ENCODE assay signal across 8 mouse cellular contexts in the genomic region with DNA sequence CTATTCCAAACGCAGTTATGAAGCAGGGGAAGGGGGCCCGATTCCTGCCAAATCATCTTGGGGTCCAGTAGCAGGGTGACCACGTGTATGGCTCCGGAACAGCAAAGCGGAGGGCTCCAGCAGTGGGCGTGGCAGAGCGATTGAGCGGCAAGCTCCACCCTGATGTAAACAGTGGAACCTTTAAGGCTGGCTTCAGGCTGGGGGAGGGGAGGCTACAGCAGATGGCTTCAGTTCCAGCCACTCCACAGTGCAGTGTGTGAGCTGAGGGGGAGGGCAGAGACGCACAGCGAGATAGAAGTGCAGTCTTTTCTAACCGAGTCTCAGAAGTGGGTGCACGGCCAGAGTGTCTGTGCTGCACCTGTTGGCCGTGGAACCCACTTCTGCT. TPM values are rescaled to one million over a fixed set of nuclear protein-coding genes. Genes with fewer than 3 reads are reported as not detected.
DNase-seq lines count a peak whose midpoint lies in the region; ATAC-seq lines count a peak whose summit lies in the region.

No protein-coding gene starts in this region.

- no peaks in the 10 kb centered on the region for H3K27me3 ChIP-seq in kidney, embryonic 15.5 days
- H3K27me3 ChIP-seq in embryonic facial prominence, embryonic 15.5 days: no peaks in the 10 kb centered on the region
- H3K27me3 ChIP-seq in hindbrain, embryonic 15.5 days: no peaks in the 10 kb centered on the region
- no peaks in the 10 kb centered on the region for H3K27me3 ChIP-seq in limb, embryonic 15.5 days
- H3K27me3 ChIP-seq in midbrain, embryonic 15.5 days (replicated peaks): no peaks in the 10 kb centered on the region

- WGBS in kidney, embryonic 15.5 days: 20% methylated on average over 13 of the region's 13 CpGs
- 18% methylated on average over 13 of the region's 13 CpGs for WGBS in embryonic facial prominence, embryonic 15.5 days
- WGBS in hindbrain, embryonic 15.5 days: 20% methylated on average over 13 of the region's 13 CpGs
- 26% methylated on average over 13 of the region's 13 CpGs for WGBS in limb, embryonic 15.5 days
- 24% methylated on average over 13 of the region's 13 CpGs for WGBS in midbrain, embryonic 15.5 days

- H3K9ac ChIP-seq in kidney, embryonic 15.5 days: no peak overlapping the region
- H3K9ac ChIP-seq in embryonic facial prominence, embryonic 15.5 days: no peak overlapping the region
- no peak overlapping the region for H3K9ac ChIP-seq in hindbrain, embryonic 15.5 days
- H3K9ac ChIP-seq in limb, embryonic 15.5 days: no peak overlapping the region
- no peak overlapping the region for H3K9ac ChIP-seq in midbrain, embryonic 15.5 days

- no peak overlapping the region for H3K27ac ChIP-seq in kidney, embryonic 15.5 days
- no peak overlapping the region for H3K27ac ChIP-seq in embryonic facial prominence, embryonic 15.5 days (replicated peaks)
- H3K27ac ChIP-seq in hindbrain, embryonic 15.5 days (replicated peaks): no peak overlapping the region
- H3K27ac ChIP-seq in limb, embryonic 15.5 days: no peak overlapping the region
- H3K27ac ChIP-seq in midbrain, embryonic 15.5 days: no peak overlapping the region

- peak overlapping the region; percentile 41 for H3K4me2 ChIP-seq in kidney, embryonic 15.5 days
- H3K4me2 ChIP-seq in embryonic facial prominence, embryonic 15.5 days (replicated peaks): peak overlapping the region; percentile 17; the same call in 1 of the 2 replicates
- H3K4me2 ChIP-seq in hindbrain, embryonic 15.5 days: peak overlapping the region; percentile 0; the same call in 1 of the 2 replicates
- H3K4me2 ChIP-seq in limb, embryonic 15.5 days: no peak overlapping the region
- H3K4me2 ChIP-seq in midbrain, embryonic 15.5 days: no peak overlapping the region

- H3K36me3 ChIP-seq in kidney, embryonic 15.5 days: peaks cover 43% of the 10 kb centered on the region
- peaks cover 30% of the 10 kb centered on the region for H3K36me3 ChIP-seq in embryonic facial prominence, embryonic 15.5 days
- peaks cover 21% of the 10 kb centered on the region for H3K36me3 ChIP-seq in hindbrain, embryonic 15.5 days
- H3K36me3 ChIP-seq in limb, embryonic 15.5 days: peaks cover 34% of the 10 kb centered on the region
- H3K36me3 ChIP-seq in midbrain, embryonic 15.5 days (replicated peaks): 0 out of 2 replicates have a peak, but pooled peaks cover 6% of the 10 kb centered on the region

- no peak for DNase-seq in kidney, adult 8-10 months
- no peak for DNase-seq in thymus, postnatal 10 days (ENCODE audit: low spot score in 2 of 2)

- H3K9me3 ChIP-seq in kidney, embryonic 15.5 days (replicated peaks): no peaks in the 10 kb centered on the region
- no peaks in the 10 kb centered on the region for H3K9me3 ChIP-seq in embryonic facial prominence, embryonic 15.5 days (replicated peaks)
- no peaks in the 10 kb centered on the region for H3K9me3 ChIP-seq in hindbrain, embryonic 15.5 days
- H3K9me3 ChIP-seq in limb, embryonic 15.5 days: no peaks in the 10 kb centered on the region
- no peaks in the 10 kb centered on the region for H3K9me3 ChIP-seq in midbrain, embryonic 15.5 days

- peak; percentile 94 for ATAC-seq in kidney, embryonic 15.5 days (replicated peaks; ENCODE audit: low FRiP score)
- peak; percentile 74 for ATAC-seq in embryonic facial prominence, embryonic 15.5 days (ENCODE audit: insufficient number of reproducible peaks, low FRiP score, low TSS enrichment, low read depth)
- peak; percentile 81 for ATAC-seq in hindbrain, embryonic 15.5 days (ENCODE audit: low FRiP score, low read depth)
- ATAC-seq in limb, embryonic 15.5 days (ENCODE audit: insufficient number of reproducible peaks, low FRiP score, low TSS enrichment, low read depth): peak; percentile 19; the same call in 1 of the 2 replicates
- peak; percentile 73 for ATAC-seq in midbrain, embryonic 15.5 days (replicated peaks)
- ATAC-seq in CD4-positive, CD25-positive, alpha-beta regulatory T cell, adult 4 months: no peak

- peaks cover 15% of the 10 kb centered on the region for H3K4me1 ChIP-seq in kidney, embryonic 15.5 days
- H3K4me1 ChIP-seq in embryonic facial prominence, embryonic 15.5 days: peaks cover 6% of the 10 kb centered on the region; the same call in 1 of the 2 replicates
- peaks cover 4% of the 10 kb centered on the region; the same call in 1 of the 2 replicates for H3K4me1 ChIP-seq in hindbrain, embryonic 15.5 days (replicated peaks)
- H3K4me1 ChIP-seq in limb, embryonic 15.5 days: peaks cover 5% of the 10 kb centered on the region; the same call in 1 of the 2 replicates
- H3K4me1 ChIP-seq in midbrain, embryonic 15.5 days: peaks cover 4% of the 10 kb centered on the region; the same call in 1 of the 2 replicates

- H3K4me3 ChIP-seq in kidney, embryonic 15.5 days (replicated peaks): 0 out of 2 replicates have a peak overlapping the region, but pooled peaks have one; percentile 7
- no peak overlapping the region for H3K4me3 ChIP-seq in embryonic facial prominence, embryonic 15.5 days (replicated peaks)
- no peak overlapping the region for H3K4me3 ChIP-seq in hindbrain, embryonic 15.5 days
- no peak overlapping the region for H3K4me3 ChIP-seq in limb, embryonic 15.5 days
- no peak overlapping the region for H3K4me3 ChIP-seq in midbrain, embryonic 15.5 days

RNA-seq across cellular contexts. Expression of a gene that starts 23.3 kb away (rescaled TPM):
- polyA plus RNA-seq in kidney, embryonic 15.5 days (2015; fragmentation: Nextera tagmentation; extraction: Ambion mirVana): 27.0 and 27.3 TPM in 2 replicates
- polyA plus RNA-seq in embryonic facial prominence, embryonic 15.5 days (2015; fragmentation: Nextera tagmentation; extraction: Ambion mirVana): 24.5 and 25.2 TPM in 2 replicates
- polyA plus RNA-seq in hindbrain, embryonic 15.5 days (2015; fragmentation: Nextera tagmentation; extraction: Ambion mirVana): 26.5 and 26.7 TPM in 2 replicates
- 16.2 and 19.8 TPM in 2 replicates for polyA plus RNA-seq in limb, embryonic 15.5 days (2015; fragmentation: Nextera tagmentation; extraction: Ambion mirVana)
- 25.7 and 25.8 TPM in 2 replicates for polyA plus RNA-seq in midbrain, embryonic 15.5 days (2015; fragmentation: Nextera tagmentation; extraction: Ambion mirVana)
- 1 to 10 TPM; 3.7 to 6.0 TPM for polyA plus RNA-seq in CD4-positive, CD25-positive, alpha-beta regulatory T cell, adult 4 months (2017; shearing (Covaris generic))

RNA-seq across cellular contexts. Expression of a gene that starts 46.0 kb away (rescaled TPM):
- polyA plus RNA-seq in kidney, embryonic 15.5 days (2015; fragmentation: Nextera tagmentation; extraction: Ambion mirVana): 3.6 and 3.7 TPM in 2 replicates
- polyA plus RNA-seq in embryonic facial prominence, embryonic 15.5 days (2015; fragmentation: Nextera tagmentation; extraction: Ambion mirVana): 2.2 and 3.3 TPM in 2 replicates
- polyA plus RNA-seq in hindbrain, embryonic 15.5 days (2015; fragmentation: Nextera tagmentation; extraction: Ambion mirVana): 3.5 TPM in 2 replicates
- 2.2 and 2.4 TPM in 2 replicates for polyA plus RNA-seq in limb, embryonic 15.5 days (2015; fragmentation: Nextera tagmentation; extraction: Ambion mirVana)
- polyA plus RNA-seq in midbrain, embryonic 15.5 days (2015; fragmentation: Nextera tagmentation; extraction: Ambion mirVana): 3.3 and 4.3 TPM in 2 replicates
- 1 to 10 TPM; 4.2 to 4.9 TPM for polyA plus RNA-seq in CD4-positive, CD25-positive, alpha-beta regulatory T cell, adult 4 months (2017; shearing (Covaris generic))

Comparison
In these comparisons a context has a peak if more than half of its experiments do, and no peak if none do; other contexts are left out.
1. H3K4me2 ChIP-seq: peak in kidney, embryonic 15.5 days (single experiment), embryonic facial prominence, embryonic 15.5 days (single experiment) and hindbrain, embryonic 15.5 days (single experiment); none in limb, embryonic 15.5 days (single experiment) and midbrain, embryonic 15.5 days (single experiment).